Mouse (Mus musculus): ENCODE measurements around the gene Rspo3.

Gene Rspo3

GRCm38 (mm10) chr10:29535546-29536260 lies at the start of gene Rspo3:
Gene Rspo3 (minus strand): TSS chr10:29535867.
- DNase-seq (ENCODE audit: low spot score): no peak

- DNase-seq (ENCODE audit: low spot score): no peak
Measured at GRCm38 (mm10) chr10:29581940-29582339, 46.3 kb upstream of the Rspo3 start.

GRCm38 (mm10) chr10:29581476-29581875 lies 45.8 kb upstream of the Rspo3 start:
- no peak for DNase-seq (ENCODE audit: low spot score)

GRCm38 (mm10) chr10:29555983-29556382 lies 20.3 kb upstream of the Rspo3 start:
- no peak for DNase-seq (ENCODE audit: low spot score)

GRCm38 (mm10) chr10:29554365-29554764 lies 18.7 kb upstream of the Rspo3 start:
- DNase-seq (ENCODE audit: low spot score): no peak

GRCm38 (mm10) chr10:29542982-29543381 lies 7.3 kb upstream of the Rspo3 start:
- DNase-seq (ENCODE audit: low spot score): no peak

GRCm38 (mm10) chr10:29539516-29539915 lies 3.8 kb upstream of the Rspo3 start:
- DNase-seq (ENCODE audit: low spot score): no peak

- no peak for DNase-seq (ENCODE audit: low spot score)
Measured at GRCm38 (mm10) chr10:29538791-29539190, 3.1 kb upstream of the Rspo3 start.

- DNase-seq (ENCODE audit: low spot score): no peak
Measured at GRCm38 (mm10) chr10:29534830-29535227, 838 bp downstream of the Rspo3 start.

GRCm38 (mm10) chr10:29533846-29534829 lies 1.5 kb downstream of the Rspo3 start:
- no peak for DNase-seq (ENCODE audit: low spot score)

- no peak for DNase-seq (ENCODE audit: low spot score)
Measured at GRCm38 (mm10) chr10:29532821-29533715, 2.6 kb downstream of the Rspo3 start.

GRCm38 (mm10) chr10:29513563-29513962 lies 22.1 kb downstream of the Rspo3 start:
- DNase-seq (ENCODE audit: low spot score): no peak

- DNase-seq (ENCODE audit: low spot score): no peak
Measured at GRCm38 (mm10) chr10:29508167-29508566, 27.5 kb downstream of the Rspo3 start.

GRCm38 (mm10) chr10:29497205-29497822 lies 38.4 kb downstream of the Rspo3 start:
- DNase-seq (ENCODE audit: low spot score): no peak

GRCm38 (mm10) chr10:29493996-29494395 lies 41.7 kb downstream of the Rspo3 start:
- DNase-seq (ENCODE audit: low spot score): no peak

- no peak for DNase-seq (ENCODE audit: low spot score)
Measured at GRCm38 (mm10) chr10:29480945-29481344, 54.7 kb downstream of the Rspo3 start.

GRCm38 (mm10) chr10:29479401-29479800 lies 56.3 kb downstream of the Rspo3 start:
- DNase-seq (ENCODE audit: low spot score): no peak

GRCm38 (mm10) chr10:29470454-29470853 lies 65.2 kb downstream of the Rspo3 start:
- no peak for DNase-seq (ENCODE audit: low spot score)

- no peak for DNase-seq (ENCODE audit: low spot score)
Measured at GRCm38 (mm10) chr10:29460100-29460499, 75.6 kb downstream of the Rspo3 start.

GRCm38 (mm10) chr10:29459632-29460031 lies 76.0 kb downstream of the Rspo3 start:
- no peak for DNase-seq (ENCODE audit: low spot score)

GRCm38 (mm10) chr10:29445076-29445475 lies 90.6 kb downstream of the Rspo3 start:
- DNase-seq (ENCODE audit: low spot score): no peak
